Mouse (Mus musculus) MEL-GATA-1-ER (cell line): ENCODE results near the gene Asic1.
A peak's percentile ranks its signal among the peaks of the same experiment; 100 is the strongest.
"Not testable (repeated sequence)": the region's sequence is repeated elsewhere in the genome, so short reads cannot be mapped to it uniquely, and the experiment has no call there.

Experiments
- DNase-seq: peaks from one replicate; pipeline ENCODE4 v3.0.0-alpha.2; 2012; ENCODE audit warnings: low read depth; ENCODE audit errors: extremely low read depth

Gene Asic1

GRCm38 (mm10) chr15:99718461-99719021, 48.4 kb downstream of the Asic1 start:
- no peak for DNase-seq

- DNase-seq: no peak
Measured at GRCm38 (mm10) chr15:99719865-99720264, 49.7 kb downstream of the Asic1 start.

- no peak for DNase-seq
Measured at GRCm38 (mm10) chr15:99721921-99722743, 52.0 kb downstream of the Asic1 start.

GRCm38 (mm10) chr15:99723120-99723514, 52.9 kb downstream of the Asic1 start:
- DNase-seq: no peak

- peak; percentile 46 for DNase-seq
Measured at GRCm38 (mm10) chr15:99723515-99724291, 53.5 kb downstream of the Asic1 start.

- DNase-seq: peak; percentile 68
Measured at GRCm38 (mm10) chr15:99724292-99725021, 54.3 kb downstream of the Asic1 start.

- peak; percentile 100 for DNase-seq
Measured at GRCm38 (mm10) chr15:99725341-99726155, 55.4 kb downstream of the Asic1 start, which contains the start of gene Cox14. Gene Cox14, plus strand, starts transcription at chr15:99725618.

GRCm38 (mm10) chr15:99726549-99726948, 56.4 kb downstream of the Asic1 start:
- no peak for DNase-seq

GRCm38 (mm10) chr15:99727039-99727438, 56.9 kb downstream of the Asic1 start:
- not testable (repeated sequence) for DNase-seq

GRCm38 (mm10) chr15:99727525-99727924, 57.4 kb downstream of the Asic1 start:
- no peak for DNase-seq

- no peak for DNase-seq
Measured at GRCm38 (mm10) chr15:99728211-99728610, 58.0 kb downstream of the Asic1 start.

- no peak for DNase-seq
Measured at GRCm38 (mm10) chr15:99729056-99729783, 59.1 kb downstream of the Asic1 start.

GRCm38 (mm10) chr15:99731167-99731566, 61.0 kb downstream of the Asic1 start:
- DNase-seq: no peak

GRCm38 (mm10) chr15:99731678-99732077, 61.5 kb downstream of the Asic1 start:
- no peak for DNase-seq

GRCm38 (mm10) chr15:99733186-99733585, 63.0 kb downstream of the Asic1 start:
- DNase-seq: no peak

- no peak for DNase-seq
Measured at GRCm38 (mm10) chr15:99735631-99736030, 65.5 kb downstream of the Asic1 start.

- DNase-seq: no peak
Measured at GRCm38 (mm10) chr15:99736675-99737074, 66.5 kb downstream of the Asic1 start.

- no peak for DNase-seq
Measured at GRCm38 (mm10) chr15:99740229-99740628, 70.1 kb downstream of the Asic1 start.
